Mouse (Mus musculus): ENCODE results near the gene Asb2.
A peak's percentile ranks its signal among the peaks of the same experiment; 100 is the strongest.

Gene Asb2

GRCm38 (mm10) chr12:103325156-103325857, 30.5 kb downstream of the Asb2 start:
- peak; percentile 96 for DNase-seq (ENCODE audit: extremely low spot score, low spot score)

DNA sequence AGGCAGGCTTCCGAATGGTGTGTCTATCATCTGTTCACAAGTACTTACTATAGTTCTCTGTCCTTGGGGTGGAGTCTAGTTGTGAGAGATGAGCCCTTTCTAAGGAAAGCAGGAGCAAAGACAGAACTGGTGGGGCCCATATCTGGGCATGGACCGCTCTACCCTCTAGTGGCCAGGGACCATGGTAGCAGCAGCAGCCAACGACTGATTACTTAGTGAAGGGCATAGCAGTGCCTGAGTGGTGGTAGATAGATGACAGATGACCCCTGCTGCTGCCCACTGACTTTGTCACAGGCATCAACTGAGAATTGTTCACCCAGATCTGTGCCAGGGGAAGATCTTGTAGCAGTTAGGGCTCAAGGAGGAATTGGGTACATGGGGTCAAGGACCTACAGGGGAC, 33.0 kb downstream of the Asb2 start:
- DNase-seq (ENCODE audit: extremely low spot score, low spot score): no peak

- no peak for DNase-seq (ENCODE audit: extremely low spot score, low spot score)
Measured at GRCm38 (mm10) chr12:103315831-103316545, 39.8 kb downstream of the Asb2 start.

- peak; percentile 74 for DNase-seq (ENCODE audit: extremely low spot score, low spot score)
Measured at GRCm38 (mm10) chr12:103314640-103315361, 41.0 kb downstream of the Asb2 start.

- peak; percentile 63 for DNase-seq (ENCODE audit: extremely low spot score, low spot score)
Measured at GRCm38 (mm10) chr12:103313871-103314639, 41.7 kb downstream of the Asb2 start.

GRCm38 (mm10) chr12:103313274-103313673, 42.5 kb downstream of the Asb2 start:
- DNase-seq (ENCODE audit: extremely low spot score, low spot score): no peak

DNA sequence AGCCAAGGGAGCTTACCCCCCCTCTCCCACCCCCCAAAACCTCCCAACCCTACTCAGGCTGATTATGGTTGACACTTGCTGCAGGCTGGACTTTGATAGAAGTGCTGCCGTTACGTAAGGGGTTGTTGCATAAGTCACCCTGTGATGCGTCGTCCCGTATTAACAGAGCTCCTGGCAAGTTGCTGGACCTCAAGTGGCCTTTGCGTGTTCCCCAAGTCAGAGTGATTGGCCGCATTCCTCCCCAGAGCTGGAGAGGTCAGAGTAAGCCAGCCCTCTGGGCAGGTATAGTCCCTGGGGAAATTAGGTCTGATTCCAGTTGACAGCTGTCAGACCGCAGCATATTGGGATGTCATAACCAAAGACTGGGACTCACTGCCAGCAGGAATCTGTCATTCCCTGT, 43.9 kb downstream of the Asb2 start:
- DNase-seq (ENCODE audit: extremely low spot score, low spot score): no peak

GRCm38 (mm10) chr12:103310744-103311267, 45.0 kb downstream of the Asb2 start, which contains the start of gene Fam181a:
TSS of gene Fam181a (plus strand) at chr12:103310975.
- DNase-seq (ENCODE audit: extremely low spot score, low spot score): no peak

- peak; percentile 63 for DNase-seq (ENCODE audit: extremely low spot score, low spot score)
Measured at GRCm38 (mm10) chr12:103306720-103307119, 49.1 kb downstream of the Asb2 start.

- no peak for DNase-seq (ENCODE audit: extremely low spot score, low spot score)
Measured at GRCm38 (mm10) chr12:103306224-103306623, 49.6 kb downstream of the Asb2 start.

DNA sequence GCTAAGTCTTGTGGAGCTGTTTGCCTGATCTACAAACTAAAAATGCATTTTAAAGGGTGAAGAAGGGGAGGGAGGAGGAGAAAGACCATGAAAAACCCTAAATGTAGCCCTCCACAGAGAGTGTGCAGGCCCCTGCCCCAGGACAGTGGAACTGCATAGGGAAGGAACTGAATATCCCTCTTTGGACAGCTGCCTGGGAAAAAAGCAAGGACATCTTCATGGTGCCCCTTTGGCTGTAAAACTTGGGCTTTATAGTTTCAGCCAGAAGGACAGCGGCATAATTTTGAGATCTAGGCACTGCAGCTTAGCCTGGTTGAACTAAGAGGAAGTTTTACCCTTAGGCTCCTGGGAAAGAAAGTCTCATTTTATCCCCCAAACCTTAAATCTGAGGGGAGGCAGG, 52.8 kb downstream of the Asb2 start:
- DNase-seq (ENCODE audit: extremely low spot score, low spot score): no peak

DNA sequence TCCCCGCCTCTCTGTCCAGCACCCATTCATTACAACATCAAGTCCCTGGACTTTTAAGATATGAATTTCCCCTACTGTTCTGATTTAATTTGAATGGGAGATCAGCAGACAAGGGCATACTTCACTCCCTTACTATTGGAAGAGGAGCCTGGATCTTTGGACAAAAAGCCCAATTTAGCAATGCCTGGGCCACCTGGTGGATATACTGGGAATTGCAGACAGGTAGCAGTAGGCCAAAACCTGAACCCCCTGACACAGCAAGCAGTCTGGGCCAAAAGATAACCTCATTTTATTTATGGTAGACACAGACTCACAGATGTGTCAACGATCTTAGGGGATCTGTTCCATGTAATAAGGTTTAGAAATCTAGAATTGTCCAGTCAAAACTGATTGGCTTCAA, 54.2 kb downstream of the Asb2 start:
- peak; percentile 70 for DNase-seq (ENCODE audit: extremely low spot score, low spot score)

DNA sequence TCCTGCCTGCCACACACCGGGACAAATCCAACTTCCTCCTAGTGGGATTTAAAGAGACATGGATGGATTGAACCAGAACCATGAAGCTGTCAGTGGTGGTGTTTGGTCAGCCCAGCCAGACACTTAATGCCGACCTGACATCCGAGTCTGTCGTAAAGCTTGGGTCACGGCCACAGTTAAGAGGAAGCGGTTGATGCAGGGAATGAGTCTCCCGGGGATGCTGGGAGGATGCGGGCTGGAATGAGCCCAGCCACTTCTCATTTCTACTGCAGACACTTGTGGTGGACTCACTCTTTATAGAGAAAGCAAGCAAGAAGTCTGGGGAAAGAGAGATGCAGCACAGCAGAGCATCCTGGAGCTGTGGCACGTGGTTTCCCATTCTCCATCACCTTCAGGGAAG, 55.3 kb downstream of the Asb2 start:
- DNase-seq (ENCODE audit: extremely low spot score, low spot score): no peak

DNA sequence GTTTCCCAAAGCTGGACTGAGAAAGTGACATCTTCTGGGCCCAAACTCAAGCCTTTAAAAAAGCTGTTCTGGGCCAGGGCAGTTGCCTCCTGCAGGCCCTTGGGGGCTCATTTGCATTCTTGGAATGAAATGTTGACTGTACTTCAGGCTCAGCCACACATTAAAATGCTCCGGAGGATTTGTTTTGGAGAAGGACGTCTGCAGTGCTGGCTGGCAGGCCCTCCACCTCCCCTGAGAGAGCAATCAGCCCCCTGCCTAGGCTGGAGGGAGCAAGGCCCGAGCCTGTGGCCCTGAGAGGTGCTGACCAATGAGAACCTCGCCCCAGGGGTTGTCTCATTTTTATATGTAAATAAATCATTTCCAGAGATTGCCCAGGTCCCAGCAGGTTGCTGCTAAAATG, 59.5 kb downstream of the Asb2 start:
- DNase-seq (ENCODE audit: extremely low spot score, low spot score): no peak

GRCm38 (mm10) chr12:103292366-103292765, 63.4 kb downstream of the Asb2 start:
- DNase-seq (ENCODE audit: extremely low spot score, low spot score): no peak

DNA sequence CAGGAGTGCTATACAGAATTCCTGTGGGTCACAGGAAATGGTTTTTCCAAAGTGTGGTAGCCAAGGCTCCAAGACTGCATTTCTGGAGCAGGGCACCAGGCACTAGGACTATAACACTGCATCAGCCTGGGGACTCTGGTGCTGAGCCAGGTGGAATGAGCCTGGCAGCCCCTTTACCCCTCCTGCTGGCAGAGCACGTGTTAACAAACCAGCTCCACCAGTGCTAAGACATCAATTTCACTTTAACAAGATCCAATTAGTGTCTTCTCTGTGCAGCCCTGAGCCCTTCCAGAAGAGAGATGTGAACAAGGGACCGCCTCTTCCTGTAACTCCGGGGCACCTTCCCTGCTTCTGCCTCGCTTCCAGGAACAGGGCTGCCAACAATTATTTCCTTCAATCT, 68.5 kb downstream of the Asb2 start:
- DNase-seq (ENCODE audit: extremely low spot score, low spot score): no peak

DNA sequence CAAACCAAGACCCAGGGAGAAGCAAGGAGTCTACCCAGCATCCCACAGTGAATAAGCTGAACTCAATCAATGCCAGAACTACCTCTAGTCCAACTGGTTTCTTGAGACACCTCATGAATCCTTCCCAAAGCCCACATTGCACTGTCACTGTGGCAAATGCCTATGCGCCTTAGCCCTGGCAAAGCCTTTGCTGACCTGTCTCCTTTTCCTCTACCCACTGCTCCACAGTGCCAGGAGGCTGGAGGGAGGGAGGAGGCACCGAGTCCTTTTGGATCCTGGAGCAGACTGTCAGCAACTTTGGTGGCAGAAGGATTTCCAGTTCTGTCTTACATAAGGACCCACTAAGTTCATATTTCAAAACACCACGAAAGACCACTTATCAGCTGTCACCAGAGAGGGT, 72.4 kb downstream of the Asb2 start:
- no peak for DNase-seq (ENCODE audit: extremely low spot score, low spot score)

DNA sequence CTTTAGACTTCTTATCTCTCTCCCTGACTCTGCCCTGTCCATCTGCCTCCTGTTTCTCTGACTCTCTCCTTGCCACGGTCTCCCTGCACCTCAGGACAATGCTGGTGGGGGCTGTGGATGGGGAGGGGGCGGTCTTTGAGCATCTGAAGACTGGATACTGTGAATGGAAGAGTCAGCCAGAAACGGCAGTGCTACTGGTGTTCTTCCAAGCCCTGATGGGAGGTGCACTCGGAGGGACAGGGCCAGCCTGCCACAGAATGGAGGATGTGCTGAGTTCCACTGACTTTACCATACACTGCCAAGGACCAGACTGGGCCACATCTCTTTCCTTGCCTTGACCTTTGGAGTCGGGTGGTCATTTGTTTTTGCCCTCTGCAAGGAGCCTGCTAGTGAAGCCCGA, 72.9 kb downstream of the Asb2 start:
- no peak for DNase-seq (ENCODE audit: extremely low spot score, low spot score)

DNA sequence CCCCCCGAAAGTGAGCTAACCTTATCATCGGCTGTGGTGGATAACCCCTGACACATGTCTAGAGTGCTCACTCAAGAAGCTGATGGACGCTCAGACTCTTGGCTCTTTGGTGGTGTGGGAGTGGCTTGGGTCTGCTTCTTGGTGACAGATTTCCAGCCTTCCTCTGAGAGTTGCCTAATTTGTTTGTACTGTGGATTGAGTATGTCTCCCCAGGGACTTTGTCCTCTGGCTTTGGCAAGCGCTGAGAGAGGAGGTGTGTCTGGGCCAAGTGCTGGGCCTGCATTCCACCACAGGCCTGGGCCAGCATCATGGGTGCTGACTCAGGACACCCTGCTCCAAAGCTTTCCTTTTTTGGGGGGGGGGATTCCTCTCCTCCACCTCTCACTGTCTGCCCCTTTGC, 73.9 kb downstream of the Asb2 start:
- no peak for DNase-seq (ENCODE audit: extremely low spot score, low spot score)

- no peak for DNase-seq (ENCODE audit: extremely low spot score, low spot score)
Measured at GRCm38 (mm10) chr12:103281491-103281890, 74.3 kb downstream of the Asb2 start.

DNA sequence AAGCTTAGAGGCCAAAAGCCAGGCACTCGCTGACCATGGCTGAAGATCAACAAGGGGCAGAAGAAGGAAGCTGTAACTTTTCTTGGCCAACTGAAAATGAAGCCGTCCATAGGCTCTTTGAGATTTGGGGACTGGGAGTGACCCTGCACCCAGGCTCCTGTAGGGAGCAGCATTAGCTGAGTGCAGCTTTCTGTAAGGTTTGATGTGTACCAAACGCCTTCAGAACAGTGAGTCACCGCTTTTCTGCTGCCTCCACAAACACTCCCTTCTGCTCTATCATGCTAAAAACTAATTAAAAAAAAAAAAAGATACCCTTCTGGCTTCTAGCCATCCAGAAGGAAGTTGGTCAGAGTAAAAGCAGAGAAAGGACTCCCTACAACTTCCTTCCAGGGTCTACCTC, 79.4 kb downstream of the Asb2 start:
- DNase-seq (ENCODE audit: extremely low spot score, low spot score): no peak

Measured in neural tube, embryonic 10.5 days (tissue).